Comparison of ENCODE assay signal across 11 mouse cellular contexts in the genomic region with DNA sequence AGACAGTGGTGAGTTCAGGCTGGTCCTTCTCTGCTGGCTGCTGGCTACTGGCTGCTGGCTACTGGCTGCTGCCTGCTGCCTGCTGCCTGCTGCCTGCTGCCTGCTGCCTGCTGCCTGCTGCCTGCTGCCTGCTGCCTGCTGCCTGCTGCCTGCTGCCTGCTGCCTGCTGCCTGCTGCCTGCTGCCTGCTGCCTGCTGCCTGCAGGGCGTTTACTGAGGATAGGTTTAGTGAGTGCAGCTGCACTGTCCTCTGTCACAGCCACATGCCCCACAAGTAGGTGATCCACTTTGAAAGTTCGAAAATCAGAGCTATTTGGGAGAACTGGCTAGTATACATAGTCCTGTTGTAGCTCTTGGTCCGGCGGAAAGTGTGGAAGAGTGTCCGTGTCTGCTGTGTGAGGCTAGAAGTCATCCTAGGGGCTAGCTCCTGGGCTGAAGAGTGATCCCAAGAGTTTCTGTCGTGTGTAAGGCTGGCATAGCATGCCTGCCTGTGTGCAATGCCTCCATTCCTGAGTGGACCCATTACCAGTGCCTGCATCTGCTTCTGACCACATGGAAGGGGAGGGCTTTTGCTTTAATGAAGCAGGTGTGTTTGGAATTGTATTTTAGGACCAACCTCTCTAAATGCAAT. TPM values are rescaled to one million over a fixed set of nuclear protein-coding genes. Genes with fewer than 3 reads are reported as not detected.
A peak's percentile ranks its signal among the peaks of the same experiment; 100 is the strongest.
DNase-seq lines count a peak whose midpoint lies in the region; ATAC-seq and TF ChIP-seq lines count a peak whose summit lies in the region.
"Had no signal": no experiment of that assay in that cellular context is flagged by ENCODE, and none has a peak within 500 bp of the region (broad histone marks: within the 10 kb centered on the region; RNA-seq: fewer than 3 reads in every experiment).

No protein-coding gene starts in this region.

- H3K27me3 ChIP-seq in kidney, postnatal 0 days (ENCODE audit: insufficient read depth, low read length) = no peaks in the 10 kb centered on the region
- no peaks in the 10 kb centered on the region for H3K27me3 ChIP-seq in embryonic facial prominence, embryonic 14.5 days (replicated peaks; ENCODE audit: control insufficient read depth, insufficient read depth, low read length)
- no peaks in the 10 kb centered on the region for H3K27me3 ChIP-seq in liver, embryonic 13.5 days
- H3K27me3 ChIP-seq: Patski had no signal

- TF ChIP-seq POLR2A in bone marrow macrophage, adult 2 months (IDR thresholded peaks at IDR 0.05; ENCODE audit: borderline replicate concordance, low read depth, low read length) = no peak

- H3K27ac ChIP-seq in kidney, postnatal 0 days = 0 out of 2 replicates have a peak overlapping the region, but pooled peaks have one; percentile 11
- H3K27ac ChIP-seq in bone marrow macrophage, adult 2 months (ENCODE audit: insufficient read depth, low read depth, low read length) = peak overlapping the region; percentile 53
- peak overlapping the region; percentile 44; the same call in 1 of the 2 replicates for H3K27ac ChIP-seq in embryonic facial prominence, embryonic 14.5 days (replicated peaks; ENCODE audit: low read depth, low read length)
- H3K27ac ChIP-seq in liver, embryonic 13.5 days = peak overlapping the region; percentile 79
- H3K27ac ChIP-seq: liver, embryonic 14.5 days had no signal

- ATAC-seq in kidney, postnatal 0 days (replicated peaks; ENCODE audit: low FRiP score, low read depth) = no peak
- no peak for ATAC-seq in embryonic facial prominence, embryonic 14.5 days (ENCODE audit: low read depth)
- ATAC-seq in liver, embryonic 13.5 days (ENCODE audit: low read depth) = no peak
- ATAC-seq in erythroid progenitor cell, adult 5-6 weeks (replicated peaks; ENCODE audit: low FRiP score, poor library complexity, severe bottlenecking) = no peak
- ATAC-seq: Patski had no signal

- no peaks in the 10 kb centered on the region for H3K36me3 ChIP-seq in kidney, postnatal 0 days (ENCODE audit: insufficient read depth, low read length)
- peaks cover 3% of the 10 kb centered on the region; the same call in 1 of the 2 replicates for H3K36me3 ChIP-seq in embryonic facial prominence, embryonic 14.5 days (ENCODE audit: control insufficient read depth, insufficient read depth, low read length)
- H3K36me3 ChIP-seq in liver, embryonic 13.5 days = peaks cover 3% of the 10 kb centered on the region; the same call in 1 of the 2 replicates

- H3K9me3 ChIP-seq in kidney, postnatal 0 days (replicated peaks; ENCODE audit: low read length) = no peaks in the 10 kb centered on the region
- no peaks in the 10 kb centered on the region for H3K9me3 ChIP-seq in embryonic facial prominence, embryonic 14.5 days (ENCODE audit: control insufficient read depth, low read length)
- H3K9me3 ChIP-seq in liver, embryonic 13.5 days (replicated peaks) = no peaks in the 10 kb centered on the region

- no peak overlapping the region for H3K4me2 ChIP-seq in kidney, postnatal 0 days (ENCODE audit: low read length)
- no peak overlapping the region for H3K4me2 ChIP-seq in embryonic facial prominence, embryonic 14.5 days (ENCODE audit: low read depth, low read length)
- H3K4me2 ChIP-seq in liver, embryonic 13.5 days = peak overlapping the region; percentile 6; the same call in 1 of the 2 replicates

- TF ChIP-seq CTCF in kidney, postnatal 0 days (IDR thresholded peaks at IDR 0.05; ENCODE audit: low read depth) = no peak
- TF ChIP-seq CTCF in bone marrow macrophage, adult 2 months (IDR thresholded peaks at IDR 0.05; ENCODE audit: low read depth, low read length) = no peak

- H3K9ac ChIP-seq in kidney, postnatal 0 days (ENCODE audit: low read depth, low read length) = no peak overlapping the region
- H3K9ac ChIP-seq in embryonic facial prominence, embryonic 14.5 days (ENCODE audit: low read depth, low read length) = no peak overlapping the region
- 0 out of 2 replicates have a peak overlapping the region, but pooled peaks have one; percentile 0 for H3K9ac ChIP-seq in liver, embryonic 13.5 days
- H3K9ac ChIP-seq: liver, embryonic 14.5 days had no signal

- peaks cover 11% of the 10 kb centered on the region for H3K4me1 ChIP-seq in kidney, postnatal 0 days (replicated peaks; ENCODE audit: insufficient read depth, low read length)
- peaks cover 24% of the 10 kb centered on the region for H3K4me1 ChIP-seq in bone marrow macrophage, adult 2 months (ENCODE audit: control insufficient read depth, insufficient read depth, low read length)
- peaks cover 6% of the 10 kb centered on the region for H3K4me1 ChIP-seq in embryonic facial prominence, embryonic 14.5 days (ENCODE audit: control insufficient read depth, insufficient read depth, low read length)
- peaks cover 40% of the 10 kb centered on the region for H3K4me1 ChIP-seq in liver, embryonic 13.5 days (replicated peaks)

- H3K4me3 ChIP-seq in kidney, postnatal 0 days (replicated peaks; ENCODE audit: low read depth, low read length) = no peak overlapping the region
- no peak overlapping the region for H3K4me3 ChIP-seq in bone marrow macrophage, adult 2 months (ENCODE audit: insufficient read depth, low read length)
- H3K4me3 ChIP-seq in embryonic facial prominence, embryonic 14.5 days (ENCODE audit: low read depth, low read length) = no peak overlapping the region
- H3K4me3 ChIP-seq in liver, embryonic 13.5 days (replicated peaks) = no peak overlapping the region
- H3K4me3 ChIP-seq: myocyte had no signal

- no peak for DNase-seq in kidney, postnatal 0 days (ENCODE audit: low spot score)
- DNase-seq in kidney, postnatal 4 days = no peak
- no peak for DNase-seq in embryonic facial prominence, embryonic 14.5 days (ENCODE audit: low spot score)
- no peak for DNase-seq in liver, embryonic 13.5 days
- DNase-seq in adrenal gland, adult 2 months = no peak
- DNase-seq in frontal cortex, postnatal 36 days (ENCODE audit: low spot score in 2 of 2) = no peak

- WGBS in kidney, postnatal 0 days = 70% methylated on average over 6 of the region's 6 CpGs
- 74% methylated on average over 6 of the region's 6 CpGs for WGBS in embryonic facial prominence, embryonic 14.5 days
- WGBS in liver, embryonic 13.5 days (ENCODE audit: insufficient replicate concordance) = 63% methylated on average over 6 of the region's 6 CpGs

RNA-seq across cellular contexts. Expression of a gene that starts 45.2 kb away (rescaled TPM):
- 41.7 and 41.9 TPM in 2 replicates for polyA plus RNA-seq in kidney, postnatal 0 days (2015; fragmentation: Nextera tagmentation; extraction: Ambion mirVana)
- 77.6 and 78.7 TPM in 2 replicates for polyA plus RNA-seq in bone marrow macrophage, adult 2 months (2012; ENCODE audit: insufficient read depth, insufficient read length, missing spikeins)
- polyA plus RNA-seq in embryonic facial prominence, embryonic 14.5 days (2014; fragmentation: Nextera tagmentation; extraction: Ambion mirVana) = 37.5 and 40.9 TPM in 2 replicates
- 12.2 and 14.1 TPM in 2 replicates for polyA plus RNA-seq in liver, embryonic 13.5 days (2015; fragmentation: Nextera tagmentation; extraction: Ambion mirVana)
- total RNA-seq in erythroid progenitor cell, adult 5-6 weeks (2015; ENCODE audit: low replicate concordance) = 11.3 and 18.7 TPM in 2 replicates
- total RNA-seq in erythroid progenitor cell, adult 5-6 weeks (2017; ENCODE audit: low replicate concordance) = 4.4 and 5.9 TPM in 2 replicates
- 10 to 100 TPM; 48.4 to 55.9 TPM for total RNA-seq in adrenal gland, adult 2 months (2021)
- 26.0 and 28.3 TPM in 2 replicates for polyA plus RNA-seq in adrenal gland, adult 2 months (2012; rRNA removed)

RNA-seq across cellular contexts. Expression of a gene that starts 54.8 kb away (rescaled TPM):
- 2.4 and 3.7 TPM in 2 replicates for polyA plus RNA-seq in kidney, postnatal 0 days (2015; fragmentation: Nextera tagmentation; extraction: Ambion mirVana)
- 9.7 and 11.2 TPM in 2 replicates for polyA plus RNA-seq in bone marrow macrophage, adult 2 months (2012; ENCODE audit: insufficient read depth, insufficient read length, missing spikeins)
- polyA plus RNA-seq in embryonic facial prominence, embryonic 14.5 days (2014; fragmentation: Nextera tagmentation; extraction: Ambion mirVana) = 4.3 and 4.7 TPM in 2 replicates
- 1.0 and 1.3 TPM in 2 replicates for polyA plus RNA-seq in liver, embryonic 13.5 days (2015; fragmentation: Nextera tagmentation; extraction: Ambion mirVana)
- 1.8 and 6.3 TPM in 2 replicates for total RNA-seq in erythroid progenitor cell, adult 5-6 weeks (2015; ENCODE audit: low replicate concordance)
- total RNA-seq in erythroid progenitor cell, adult 5-6 weeks (2017; ENCODE audit: low replicate concordance) = 2.7 TPM in 1 of 2 replicates, not detected in the other
- 10 to 100 TPM in 1 of 2 experiments, 1 to 10 TPM in 1; 9.7 to 18.3 TPM for total RNA-seq in adrenal gland, adult 2 months (2021)
- polyA plus RNA-seq in adrenal gland, adult 2 months (2012; rRNA removed) = 3.6 and 4.6 TPM in 2 replicates

Comparison
In these comparisons a context has a peak if more than half of its experiments do, and no peak if none do; other contexts are left out.
1. H3K27ac ChIP-seq: peak in every context shown above with its lines; median percentile 79 in liver, embryonic 13.5 days; 53 in bone marrow macrophage, adult 2 months; 44 in embryonic facial prominence, embryonic 14.5 days; 11 in kidney, postnatal 0 days.